Mouse (Mus musculus) embryo, embryonic 10.5 days (tissue): ENCODE measurements around the gene Maneal.

Experiments used
- DNase-seq: peaks from one replicate; pipeline ENCODE4 v3.0.0-alpha.2; 2015; ENCODE audit warnings: low spot score

The Maneal gene

DNA sequence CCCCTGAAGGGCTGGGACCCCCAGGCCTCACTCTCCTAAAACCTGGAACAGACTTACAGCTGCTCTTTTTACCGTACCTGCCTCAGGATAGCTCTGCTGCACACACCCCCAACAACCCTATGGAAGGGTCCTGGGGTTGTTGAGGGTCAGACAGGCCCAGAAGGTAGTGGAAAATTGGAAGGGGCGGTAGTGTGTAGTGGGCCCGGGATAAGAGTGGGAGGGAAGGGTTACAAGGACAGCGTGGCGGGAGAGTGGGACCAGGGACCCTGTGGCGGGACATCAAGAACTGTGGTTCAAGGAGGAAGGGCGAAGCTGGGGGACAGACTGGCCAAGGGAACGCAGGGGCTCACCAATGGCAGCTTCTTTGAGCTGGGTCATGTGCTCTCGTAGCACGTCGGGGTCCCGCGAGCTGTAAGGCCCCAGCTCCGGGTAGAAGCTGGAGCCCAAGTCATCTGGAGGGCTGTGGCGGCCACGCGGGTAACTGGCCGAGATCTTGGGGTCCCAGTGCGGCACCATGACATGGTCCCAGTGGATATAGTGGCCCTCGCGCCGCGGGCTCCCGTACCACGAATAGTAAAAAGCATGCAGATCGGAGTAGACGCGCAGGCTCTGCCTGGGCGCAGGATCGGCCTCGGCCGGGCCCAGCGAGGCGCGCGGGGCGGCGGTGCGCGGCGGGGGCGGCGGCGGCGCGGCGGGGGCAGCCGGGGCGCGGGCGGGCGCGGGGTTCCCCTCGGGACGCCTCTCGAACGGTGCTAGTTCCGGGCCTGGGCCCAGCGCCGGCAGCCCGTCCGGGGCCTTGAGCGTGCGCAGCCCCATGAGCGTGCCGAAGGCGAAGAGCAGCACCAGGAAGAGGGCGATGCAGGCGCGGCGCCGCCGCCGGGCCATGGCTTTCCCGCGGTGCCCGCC is at the start of gene Maneal:
Maneal (minus strand) TSS at position 889 of the 906 bp plus-strand sequence.
- DNase-seq: peak; percentile 26

DNA sequence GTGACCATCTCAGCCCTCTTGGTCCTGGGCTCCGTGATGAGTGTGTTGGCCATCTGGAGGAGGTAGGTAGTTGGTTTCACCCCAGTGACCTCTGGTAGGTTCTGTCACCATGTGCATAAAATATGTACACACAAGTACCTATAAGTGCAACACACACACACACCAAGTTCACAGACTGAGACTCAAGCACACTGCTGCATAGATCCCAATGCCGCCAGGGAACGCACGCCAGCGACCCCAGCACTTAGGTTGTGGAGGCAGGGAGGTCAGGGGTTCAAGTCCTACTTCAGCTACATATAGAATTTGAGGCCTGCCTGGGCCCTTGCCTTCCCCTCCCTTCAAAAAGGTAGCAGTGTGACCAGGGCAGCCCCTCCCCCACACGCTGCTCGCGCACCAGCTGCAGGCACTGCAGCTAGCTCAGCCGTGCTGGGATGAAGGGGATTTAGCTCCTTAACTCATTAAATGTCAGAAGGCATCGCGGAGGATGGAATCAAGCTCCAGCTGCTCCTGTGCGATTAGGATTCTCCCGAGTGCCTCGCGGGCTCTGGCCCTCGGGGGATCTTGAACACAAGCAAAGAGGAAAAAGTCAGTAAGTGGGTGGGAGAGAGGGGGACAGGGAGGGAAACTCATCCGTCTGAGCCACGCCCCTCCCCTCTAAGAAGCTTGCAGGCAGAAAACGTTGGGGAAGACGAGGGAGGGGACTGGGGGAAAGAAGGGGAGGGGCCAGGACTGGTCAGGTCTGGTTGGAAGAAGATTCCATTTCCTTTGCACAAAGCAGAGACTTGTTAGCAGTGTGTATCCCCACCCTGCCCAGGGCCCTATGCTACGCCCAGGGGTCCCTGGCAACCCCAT is 44.2 kb upstream of the Maneal start:
- DNase-seq: peak; percentile 82

DNA sequence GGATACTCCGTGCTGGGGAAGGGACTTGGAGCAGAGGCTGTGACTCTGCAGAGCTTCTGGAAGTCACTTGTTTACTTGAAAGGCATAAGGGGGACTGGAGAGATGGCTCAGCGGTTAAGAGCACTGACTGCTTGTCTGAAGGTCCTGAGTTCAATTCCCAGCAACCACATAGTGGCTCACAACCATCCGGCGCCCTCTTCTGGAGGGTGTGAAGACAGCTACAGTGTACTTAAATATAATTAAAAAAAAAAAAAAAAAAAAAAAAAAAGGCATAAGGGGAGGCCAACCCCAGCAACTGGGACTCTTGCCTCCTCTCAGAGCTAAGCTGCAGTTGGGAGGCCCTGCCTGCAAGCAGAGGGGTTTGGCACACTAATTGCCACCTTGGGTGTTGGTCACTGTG is 43.4 kb upstream of the Maneal start:
- no peak for DNase-seq

DNA sequence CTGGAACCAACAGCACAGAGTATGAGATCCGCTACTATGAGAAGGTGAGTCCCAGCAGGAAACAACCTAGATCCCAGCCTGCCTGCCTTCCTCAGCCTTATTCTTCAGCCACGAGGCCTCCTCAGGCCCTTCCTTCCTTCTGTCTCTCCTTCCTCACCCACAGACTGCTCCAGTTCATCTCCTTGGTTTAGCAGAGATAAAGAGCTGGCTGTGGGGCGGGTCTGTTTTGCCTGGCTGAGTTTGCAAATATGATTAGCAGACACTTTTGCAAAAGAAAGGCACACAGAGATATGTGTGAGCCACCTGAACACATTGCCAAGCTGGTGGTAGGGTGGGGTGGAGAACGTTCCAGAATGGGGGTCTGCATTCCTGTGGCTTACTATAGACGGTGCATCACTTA is 37.9 kb upstream of the Maneal start:
- no peak for DNase-seq

DNA sequence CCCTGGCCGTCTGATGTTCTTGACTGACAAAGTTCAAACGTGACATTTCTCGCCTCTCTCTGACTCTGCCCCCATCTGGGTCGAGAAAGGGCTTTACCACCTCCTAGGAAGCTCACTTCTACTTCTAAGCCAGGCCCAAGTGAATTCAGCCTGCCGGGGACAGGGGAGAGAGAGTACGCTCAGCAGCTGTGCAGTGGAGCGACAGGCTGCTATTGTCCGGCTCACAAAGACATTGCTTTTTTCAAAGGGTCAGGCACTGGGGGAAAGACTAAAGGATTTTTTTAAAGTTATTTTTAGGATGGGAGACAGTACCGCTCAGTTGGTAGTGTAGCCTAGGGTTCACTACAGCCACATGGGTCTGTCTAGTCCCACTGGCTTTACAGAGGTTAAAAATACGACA is 36.5 kb upstream of the Maneal start:
- DNase-seq: peak; percentile 69

DNA sequence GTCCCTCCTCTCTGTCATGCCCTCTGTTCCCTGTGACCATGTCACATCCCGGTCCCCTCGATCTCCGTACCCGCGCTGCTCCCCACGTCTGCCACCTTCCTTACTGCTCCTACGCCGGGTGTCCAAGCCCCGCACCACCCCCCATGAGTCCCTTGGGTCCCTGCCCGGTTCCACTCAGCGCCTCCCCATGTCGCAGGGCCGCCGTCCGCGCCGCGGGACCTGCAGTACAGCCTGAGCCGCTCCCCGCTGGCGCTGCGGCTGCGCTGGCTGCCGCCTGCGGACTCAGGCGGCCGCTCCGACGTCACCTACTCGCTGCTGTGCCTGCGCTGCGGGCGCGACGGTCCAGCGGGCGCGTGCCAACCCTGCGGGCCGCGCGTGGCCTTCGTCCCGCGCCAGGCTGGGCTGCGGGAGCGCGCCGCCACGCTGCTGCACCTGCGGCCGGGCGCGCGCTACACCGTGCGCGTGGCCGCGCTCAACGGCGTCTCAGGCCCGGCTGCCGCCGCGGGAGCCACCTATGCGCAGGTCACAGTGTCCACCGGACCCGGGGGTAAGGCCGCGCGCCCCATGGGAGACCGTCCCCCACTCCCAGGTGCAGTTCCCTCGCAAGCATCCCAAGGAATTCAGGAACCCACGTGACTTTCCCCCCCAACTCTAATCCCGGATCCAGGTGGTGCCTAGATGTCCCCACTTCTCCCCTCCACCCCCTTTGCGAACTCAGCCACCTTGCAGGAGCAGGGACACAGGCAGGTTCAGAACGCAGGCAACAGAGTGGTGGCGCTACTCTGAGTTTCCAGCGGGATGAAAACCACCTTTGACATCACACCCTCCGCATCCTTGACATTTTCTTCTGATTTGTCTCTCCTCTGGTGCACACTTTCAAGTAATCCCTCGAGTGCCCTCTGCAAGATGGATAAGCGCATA is 32.8 kb upstream of the Maneal start:
- no peak for DNase-seq

DNA sequence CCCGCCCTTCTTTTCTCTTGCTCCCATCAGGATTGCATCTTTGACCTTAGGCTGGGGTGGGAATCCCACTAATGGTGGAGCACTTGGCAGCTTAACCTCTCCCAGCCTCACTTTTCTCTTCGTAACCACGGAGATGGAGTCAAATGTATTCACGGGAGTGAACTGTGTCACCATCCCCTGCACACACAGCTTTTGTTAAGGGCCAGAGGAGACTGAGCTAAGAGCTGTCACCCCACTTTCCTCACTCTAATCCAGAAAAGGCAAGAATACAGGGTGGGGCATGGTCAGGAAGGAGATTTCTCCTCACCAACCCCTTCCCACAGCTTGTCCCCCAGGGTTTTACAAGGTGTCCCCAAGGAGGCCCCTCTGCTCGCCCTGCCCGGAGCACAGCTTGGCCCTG is 31.8 kb upstream of the Maneal start:
- DNase-seq: no peak

DNA sequence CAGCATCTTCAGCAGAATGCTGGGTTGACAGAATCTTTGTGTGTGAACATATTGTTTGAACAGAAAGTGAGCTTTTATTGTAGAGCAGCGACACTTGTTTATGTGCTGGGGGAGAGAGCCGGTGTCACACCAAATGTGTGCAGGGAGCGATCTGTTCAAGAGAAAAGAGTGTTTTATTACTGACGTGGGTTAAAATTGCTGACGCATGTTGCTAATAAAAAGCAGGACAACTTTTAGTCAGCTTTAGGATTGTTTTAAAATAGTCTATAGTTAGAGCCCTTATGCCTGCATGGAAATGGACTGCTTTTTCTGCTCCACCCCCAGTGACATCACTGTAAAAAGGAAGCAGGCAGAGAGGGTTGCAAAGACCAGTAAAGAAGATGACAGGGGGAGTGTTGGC is 28.9 kb upstream of the Maneal start:
- no peak for DNase-seq

DNA sequence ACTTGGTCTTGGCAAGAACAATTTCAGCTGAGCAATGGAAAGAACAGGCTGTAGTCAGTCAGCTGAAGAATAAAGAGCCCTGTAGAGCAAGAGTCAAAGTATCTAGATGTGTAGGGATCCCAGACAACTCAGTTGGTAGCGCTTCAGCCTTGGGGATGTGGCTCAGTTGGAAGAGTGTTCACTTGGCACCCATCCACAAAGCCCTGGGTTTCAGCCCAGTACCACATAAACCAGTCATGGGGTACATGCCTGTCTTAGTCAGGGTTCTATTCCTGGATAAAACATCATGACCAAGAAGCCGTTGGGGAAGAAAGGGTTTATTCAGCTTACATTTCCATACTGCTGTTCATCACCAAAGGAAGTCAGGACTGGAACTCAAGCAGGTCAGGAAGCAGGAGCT is 28.0 kb upstream of the Maneal start:
- no peak for DNase-seq

DNA sequence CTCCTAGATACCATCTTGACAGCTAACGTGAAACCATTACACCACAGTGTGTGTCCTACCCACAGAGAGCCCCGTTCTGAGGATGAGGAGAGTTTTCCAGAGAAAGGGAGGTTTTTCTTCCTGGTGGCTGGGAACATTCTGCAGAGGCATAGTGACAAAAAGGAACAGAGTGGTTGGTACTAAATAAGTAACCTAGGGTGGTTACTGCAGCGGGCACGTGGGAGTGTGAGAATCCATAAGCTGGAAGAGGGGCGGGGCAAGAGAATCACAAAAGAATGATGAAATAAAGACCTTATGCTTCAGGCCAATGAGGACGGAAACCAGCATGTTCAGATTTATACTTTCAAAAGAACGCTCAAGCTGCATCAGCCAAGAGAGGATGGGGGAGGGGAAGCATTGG is 26.7 kb upstream of the Maneal start:
- no peak for DNase-seq

DNA sequence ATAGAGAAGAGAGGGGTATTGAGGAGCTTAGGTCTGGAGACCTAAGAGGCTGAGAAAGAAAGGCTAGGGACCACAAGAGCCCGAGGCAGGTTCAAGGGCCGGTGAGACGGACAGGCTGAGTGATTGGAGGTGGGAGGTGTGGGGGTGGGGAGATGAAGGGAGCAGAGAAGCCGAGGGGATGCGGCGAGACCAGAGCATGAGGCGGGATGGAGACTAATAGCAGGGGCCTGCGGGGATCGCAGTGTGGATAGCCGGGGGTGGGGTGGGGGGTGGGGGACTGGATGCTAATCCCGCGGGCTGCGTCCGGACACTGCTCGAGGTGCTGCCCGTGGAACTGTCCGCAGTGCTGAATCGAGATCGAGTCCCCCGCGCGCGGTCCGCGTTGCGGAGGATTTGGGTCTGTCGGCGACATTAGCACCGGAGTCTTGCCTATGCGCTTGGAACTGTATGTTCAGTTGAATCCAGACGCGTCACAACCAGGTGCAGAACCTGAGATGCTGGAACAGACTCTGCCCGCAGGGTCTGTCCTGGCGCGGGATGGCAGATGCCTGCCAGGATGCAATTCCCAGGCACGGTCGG is 20.3 kb upstream of the Maneal start:
- DNase-seq: peak; percentile 60

DNA sequence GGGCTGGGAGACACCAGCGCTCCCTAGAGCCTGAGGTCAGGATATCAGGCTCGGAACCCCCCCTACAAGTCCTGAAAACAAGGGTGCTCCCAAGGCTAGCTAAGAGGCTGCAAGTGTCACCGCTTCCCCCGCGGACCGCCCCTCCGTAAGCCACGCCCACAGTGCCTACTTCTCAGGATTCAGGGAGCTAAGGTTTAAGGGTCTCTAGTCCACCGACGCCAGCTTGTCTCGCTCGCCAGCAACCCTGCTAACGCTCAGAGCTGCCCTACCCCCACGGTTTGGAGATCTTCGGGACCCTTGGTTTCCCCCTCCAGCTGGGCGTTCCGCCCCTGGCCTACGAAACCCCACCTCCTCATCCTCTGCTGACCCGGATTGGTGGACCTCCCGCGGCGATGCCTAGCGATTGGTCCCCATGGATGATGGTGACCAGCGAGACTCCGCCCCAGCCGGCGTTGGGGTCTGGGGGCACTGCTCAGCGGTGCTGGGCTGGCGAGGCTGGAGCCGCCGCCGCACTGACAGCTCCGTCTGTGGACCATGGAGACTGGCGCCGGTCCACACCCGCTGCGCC is 19.5 kb upstream of the Maneal start:
- peak; percentile 94 for DNase-seq

DNA sequence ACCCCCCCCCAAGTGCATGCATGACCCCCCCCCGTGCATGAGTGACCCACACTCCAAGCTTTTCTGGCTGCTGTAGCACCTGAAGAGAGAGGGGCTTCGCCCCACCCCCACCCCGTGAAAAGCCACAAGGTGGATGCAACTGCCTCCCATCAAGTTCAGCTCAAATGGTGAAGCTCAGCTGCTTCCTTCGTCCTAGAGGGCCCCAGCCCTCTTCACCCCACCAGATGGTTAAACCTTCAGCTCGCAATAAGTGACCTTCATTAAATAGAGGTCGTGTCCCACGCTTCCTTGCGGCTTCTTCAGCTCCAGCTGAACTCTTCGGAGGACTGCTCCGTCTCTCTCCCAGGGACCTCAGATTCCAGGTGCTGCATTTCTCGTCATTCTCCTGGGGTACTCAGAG is 18.6 kb upstream of the Maneal start, which contains the start of gene Epha10:
Epha10 (plus strand) TSS at position 301 of the 400 bp plus-strand sequence.
- DNase-seq: no peak

DNA sequence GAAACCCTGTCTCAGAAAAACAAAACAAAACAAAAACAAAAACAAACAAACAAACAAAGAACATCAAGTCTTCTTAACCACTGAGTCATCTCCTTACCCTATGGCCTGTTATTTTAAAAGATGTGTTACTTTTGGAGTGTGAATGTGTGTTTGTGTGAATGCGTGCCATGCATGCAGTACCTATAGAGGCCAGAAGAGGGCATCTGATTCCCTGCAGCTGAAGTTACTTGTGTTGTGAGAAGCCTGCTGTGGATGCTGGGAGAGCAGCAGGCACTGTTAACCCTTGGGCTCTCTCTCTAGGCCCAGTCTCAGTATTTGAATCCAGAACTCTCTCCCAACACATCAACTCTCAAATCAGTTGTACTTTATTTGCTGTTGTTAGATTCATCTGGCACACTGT is 10.7 kb upstream of the Maneal start:
- no peak for DNase-seq

DNA sequence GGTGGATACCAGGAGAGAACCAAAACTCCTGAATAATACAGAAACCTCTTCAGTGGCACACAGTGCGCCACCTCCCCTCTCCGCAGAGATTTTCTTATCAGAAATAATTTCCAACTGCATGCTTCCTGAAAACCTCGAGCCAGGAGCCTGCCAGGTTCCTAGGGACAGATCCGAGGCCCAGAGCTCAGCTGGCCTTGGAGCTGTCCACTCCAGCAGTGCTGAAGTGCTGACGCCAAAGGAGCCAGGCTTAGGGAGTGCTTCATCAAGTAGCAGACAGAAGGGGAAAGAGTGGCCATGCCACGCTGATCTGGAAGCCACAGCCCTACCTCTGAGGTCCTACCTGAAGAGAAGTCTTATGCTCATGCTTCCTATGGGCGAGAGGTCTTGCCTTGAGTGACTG is 1.5 kb downstream of the Maneal start:
- DNase-seq: peak; percentile 87

DNA sequence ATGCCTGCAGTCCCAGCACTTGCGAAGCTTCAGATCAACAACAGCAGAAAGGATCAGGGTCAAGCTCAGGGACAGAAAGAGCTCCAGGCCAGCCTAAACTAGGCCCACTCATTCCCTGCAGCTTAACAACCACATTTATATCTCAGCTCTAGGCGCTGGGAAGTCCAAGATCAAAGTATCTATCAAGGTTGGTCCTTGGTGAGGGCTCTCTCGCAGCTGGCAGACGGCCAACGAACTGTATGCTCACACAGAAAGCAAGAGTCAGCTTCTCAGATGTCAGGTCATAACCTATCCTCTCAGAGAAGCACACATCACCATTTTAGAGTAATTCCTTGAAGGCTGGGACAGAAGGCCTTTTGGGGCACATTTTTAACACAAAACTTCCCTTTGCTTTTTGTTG is 3.6 kb downstream of the Maneal start:
- no peak for DNase-seq

DNA sequence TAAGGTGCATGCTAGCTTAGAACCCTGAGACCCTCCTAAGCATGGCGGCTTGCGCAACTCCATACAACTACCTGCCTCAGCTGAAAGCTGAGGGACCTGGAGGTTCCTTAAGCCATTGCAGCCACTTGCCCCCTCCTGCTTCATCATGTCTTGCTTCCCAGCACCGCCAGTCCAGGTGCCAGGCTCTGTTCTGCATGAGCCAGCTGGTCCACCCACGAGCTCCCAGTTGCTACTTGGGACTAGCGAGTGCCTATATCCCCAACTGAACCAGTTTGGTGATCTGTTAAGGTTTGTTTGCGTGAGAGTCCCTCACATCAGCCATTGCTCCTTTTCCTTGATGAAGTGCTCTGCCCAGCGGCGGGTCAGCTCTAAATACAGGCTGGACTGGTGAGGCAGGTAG is 5.7 kb downstream of the Maneal start:
- no peak for DNase-seq

DNA sequence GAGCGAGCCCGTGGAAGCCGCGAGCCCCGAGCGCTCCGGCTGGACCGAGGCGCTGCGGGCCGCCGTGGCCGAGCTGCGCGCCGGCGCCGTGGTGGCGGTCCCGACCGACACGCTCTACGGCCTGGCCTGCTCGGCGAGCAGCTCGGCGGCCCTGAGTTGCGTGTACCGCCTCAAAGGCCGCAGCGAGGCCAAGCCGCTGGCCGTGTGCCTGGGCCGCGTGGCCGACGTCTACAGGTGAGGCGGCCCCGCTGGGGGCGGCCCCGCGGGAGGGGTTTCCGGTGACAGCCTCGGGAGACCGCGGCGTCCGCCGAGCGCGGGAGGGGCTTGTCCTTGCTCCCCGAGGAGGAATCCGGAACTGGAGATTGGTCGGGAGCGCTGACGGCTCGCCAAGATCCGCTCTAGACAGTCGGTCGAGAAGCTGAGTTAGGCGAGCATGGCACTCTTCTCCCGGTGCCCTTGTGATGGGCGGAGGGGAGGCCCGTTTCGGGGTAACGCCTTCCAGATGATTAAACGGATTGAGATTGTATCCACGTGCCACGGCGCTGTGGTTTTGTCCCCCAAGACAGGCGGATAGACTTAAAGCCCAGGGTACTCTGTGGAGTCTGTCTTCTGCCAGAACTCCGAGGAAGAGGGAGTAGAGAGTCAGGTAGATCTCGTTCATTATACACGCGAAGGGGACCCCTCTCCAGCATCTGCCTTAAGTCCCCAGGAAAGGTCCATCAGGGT is 10.9 kb downstream of the Maneal start, which contains the start of gene 1110065P20Rik:
1110065P20Rik (minus strand) TSS at position 264 of the 726 bp plus-strand sequence.
- peak; percentile 53 for DNase-seq

DNA sequence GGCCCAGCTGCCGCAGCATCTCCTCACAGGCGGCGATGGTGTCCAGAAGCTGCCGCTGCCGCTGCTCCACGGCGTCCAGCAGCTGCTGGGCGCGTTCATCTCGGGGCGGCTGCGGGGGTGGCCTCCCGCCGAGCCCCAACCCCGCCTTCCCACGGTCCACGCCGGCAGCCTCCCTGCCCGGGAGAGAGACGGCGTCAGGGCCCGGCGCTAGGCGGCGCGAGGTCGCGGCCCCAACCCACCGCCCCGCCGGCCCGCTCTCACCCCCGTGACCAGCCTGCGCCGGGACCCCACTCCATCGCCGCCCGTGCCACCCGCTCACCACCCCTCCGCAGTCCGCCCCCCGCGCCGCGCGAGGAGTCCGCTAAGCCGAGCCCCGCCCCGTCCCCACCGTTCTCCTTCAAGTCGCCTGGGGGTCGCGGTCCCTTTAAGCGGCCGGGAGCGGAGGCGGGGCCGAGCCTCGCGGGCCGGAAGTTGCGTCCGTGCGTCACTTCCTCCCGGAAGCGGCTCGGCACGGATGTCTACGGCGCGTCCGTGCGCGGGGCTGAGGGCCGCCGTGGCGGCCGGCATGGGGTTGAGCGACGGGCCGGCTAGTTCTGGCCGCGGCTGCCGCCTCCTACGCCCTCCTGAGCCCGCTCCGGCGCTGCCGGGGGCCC is 11.6 kb downstream of the Maneal start, which contains the start of gene Yrdc:
Yrdc (plus strand) TSS at position 419 of the 653 bp plus-strand sequence.
- DNase-seq: peak; percentile 96
